Mouse (Mus musculus) forebrain, postnatal 0 days (tissue): ENCODE results near the gene Cyp4f13. TPM values are rescaled to one million over a fixed set of nuclear protein-coding genes. Genes with fewer than 3 reads are reported as not detected.
A peak's percentile ranks its signal among the peaks of the same experiment; 100 is the strongest.

Experiments
- ATAC-seq: fragments of 200-750 bp; cut with Nextera tagmentation; 2 replicates; pipeline ENCODE4 v1.8.0; 2017; ENCODE audit warnings: mild to moderate bottlenecking, moderate library complexity
- DNase-seq: peaks from one replicate; pipeline ENCODE4 v3.0.0-alpha.2; 2015
- H3K27ac ChIP-seq: fragments of 300-500 bp; sonication (generic); 2 replicates; pipeline ENCODE4 v1.5.1; 2014; ENCODE audit warnings: low read depth, mild to moderate bottlenecking, antibody characterized with exemption, low read length, moderate library complexity, mixed read lengths
- H3K27me3 ChIP-seq: fragments of 300-500 bp; sonication (generic); 2 replicates; pipeline ENCODE4 v1.6.1; 2014; ENCODE audit warnings: mild to moderate bottlenecking, low read length, mixed read lengths; ENCODE audit not compliant: insufficient read depth
- H3K36me3 ChIP-seq: fragments of 300-500 bp; sonication (generic); 2 replicates; pipeline ENCODE4 v1.6.1; 2014; ENCODE audit warnings: mild to moderate bottlenecking, moderate library complexity; ENCODE audit not compliant: insufficient read depth
- H3K4me1 ChIP-seq: fragments of 300-500 bp; sonication (generic); 2 replicates; pipeline ENCODE4 v1.6.1; 2014; ENCODE audit warnings: antibody characterized with exemption; ENCODE audit not compliant: insufficient read depth
- H3K4me2 ChIP-seq: fragments of 300-500 bp; sonication (generic); 2 replicates; pipeline ENCODE4 v1.6.1; 2014; ENCODE audit warnings: low read depth, mild to moderate bottlenecking, moderate library complexity
- H3K4me3 ChIP-seq: fragments of 300-500 bp; sonication (generic); 2 replicates; pipeline ENCODE4 v1.5.1; 2014; ENCODE audit warnings: low read depth, low read length, mixed read lengths
- H3K9ac ChIP-seq: fragments of 300-500 bp; sonication (generic); 2 replicates; pipeline ENCODE4 v1.6.1; 2014; ENCODE audit warnings: mild to moderate bottlenecking
- H3K9me3 ChIP-seq: fragments of 300-500 bp; sonication (generic); 2 replicates; pipeline ENCODE4 v1.6.1; 2016; ENCODE audit warnings: low read length
- CTCF ChIP-seq: sonication (generic); IDR thresholded peaks from 2 replicates; pipeline ENCODE4 v1.5.1; 2016; ENCODE audit warnings: antibody characterized with exemption, control low read depth, low read depth
- WGBS: fragments of 180-500 bp; shearing (Covaris S2); extraction: QIAGEN DNeasy Blood & Tissue Kit; methylation state at CpG from one replicate; pipeline ENCODE4 v1.1.7; 2014; 5-methylcytosine and 5-hydroxymethylcytosine counted together
- polyA plus RNA-seq: library from polyadenylated mRNA; unstranded; fragments of >200 nt; fragmentation: Nextera tagmentation; extraction: Ambion mirVana; gene quantifications from 2 replicates; pipeline ENCODE4 v1.2.1, GENCODE M21; 2015
- total RNA-seq: library from RNA; depleted of rRNA; stranded (reverse); fragments of >200 nt; gene quantifications from 2 replicates; pipeline ENCODE4 v1.2.3, GENCODE M21; 2014; rRNA removed

The Cyp4f13 gene
- total and polyA plus RNA-seq, 2 experiments from 2014 or later, result 6.9 to 7.8 TPM

GRCm38 (mm10) chr17:32890852-32891238 is 56.4 kb downstream of the Cyp4f13 start:
- peak overlapping the region; percentile 81 for H3K4me3 ChIP-seq
- H3K27ac ChIP-seq, result peak overlapping the region; percentile 71
- H3K4me1 ChIP-seq, result 0 out of 2 replicates have a peak, but pooled peaks cover 7% of the 10 kb centered on the region
- no peaks in the 10 kb centered on the region for H3K9me3 ChIP-seq
- DNase-seq, result no peak
- peak overlapping the region; percentile 71 for H3K9ac ChIP-seq
- H3K36me3 ChIP-seq, result no peaks in the 10 kb centered on the region; the same call in 1 of the 2 replicates
- TF ChIP-seq CTCF, result no peak
- no peaks in the 10 kb centered on the region for H3K27me3 ChIP-seq
- peak overlapping the region; percentile 80 for H3K4me2 ChIP-seq
- peak; percentile 40 for ATAC-seq
- 8% methylated on average over 11 of the region's 11 CpGs for WGBS

GRCm38 (mm10) chr17:32889611-32890010 is 57.6 kb downstream of the Cyp4f13 start:
- ATAC-seq, result no peak
- WGBS, result 96% methylated on average over 6 of the region's 6 CpGs
- Histone ChIP-seq H3K4me3 (no peak overlapping the region), H3K36me3 (peaks cover 5% of the 10 kb centered on the region), H3K4me2 (no peak overlapping the region), H3K9me3 (no peaks in the 10 kb centered on the region), H3K27me3 (no peaks in the 10 kb centered on the region), H3K9ac (no peak overlapping the region), H3K4me1 (0 out of 2 replicates have a peak, but pooled peaks cover 7% of the 10 kb centered on the region), H3K27ac (no peak overlapping the region)
- no peak for TF ChIP-seq CTCF
- DNase-seq, result no peak

GRCm38 (mm10) chr17:32880320-32881218 is 66.6 kb downstream of the Cyp4f13 start:
- Histone ChIP-seq H3K27me3 (no peaks in the 10 kb centered on the region), H3K4me3 (no peak overlapping the region), H3K4me1 (no peaks in the 10 kb centered on the region), H3K27ac (no peak overlapping the region), H3K36me3 (peaks cover 33% of the 10 kb centered on the region), H3K9ac (no peak overlapping the region), H3K4me2 (no peak overlapping the region), H3K9me3 (no peaks in the 10 kb centered on the region)
- TF ChIP-seq CTCF, result no peak
- DNase-seq (no peak), ATAC-seq (no peak)
- 93% methylated on average over 14 of the region's 14 CpGs for WGBS

- Histone ChIP-seq H3K27ac (no peak overlapping the region), H3K36me3 (peaks cover 22% of the 10 kb centered on the region), H3K4me2 (no peak overlapping the region), H3K9me3 (no peaks in the 10 kb centered on the region), H3K4me3 (no peak overlapping the region), H3K4me1 (no peaks in the 10 kb centered on the region), H3K9ac (no peak overlapping the region), H3K27me3 (no peaks in the 10 kb centered on the region)
- 94% methylated on average over 11 of the region's 11 CpGs for whole genome bisulfite sequencing
- DNase-seq (no peak), ATAC-seq (no peak)
- no peak for TF ChIP-seq CTCF
Measured at GRCm38 (mm10) chr17:32878773-32879172, 68.4 kb downstream of the Cyp4f13 start.

- no peak for TF ChIP-seq CTCF
- no peak for ATAC-seq
Measured at GRCm38 (mm10) chr17:32877471-32878171, 69.6 kb downstream of the Cyp4f13 start.

More at GRCm38 (mm10) chr17:32877471-32878171, 69.6 kb downstream of the Cyp4f13 start:
- Histone ChIP-seq H3K36me3 (peaks cover 15% of the 10 kb centered on the region; the same call in 1 of the 2 replicates), H3K9ac (no peak overlapping the region), H3K4me3 (no peak overlapping the region), H3K9me3 (no peaks in the 10 kb centered on the region), H3K27ac (no peak overlapping the region), H3K4me1 (no peaks in the 10 kb centered on the region), H3K4me2 (no peak overlapping the region), H3K27me3 (no peaks in the 10 kb centered on the region)
- WGBS, result 15% methylated on average over 22 of the region's 22 CpGs
- DNase-seq, result no peak

Other genes starting within 250 kb of the Cyp4f13 start
- gene Zfp871, start 159.1 kb downstream of the Cyp4f13 start, total RNA-seq, result 31.6 and 40.2 TPM in 2 replicates
- gene Zfp871, start 159.1 kb downstream of the Cyp4f13 start, polyA plus RNA-seq, result 26.0 and 51.2 TPM in 2 replicates
- 21.9 and 25.0 TPM in 2 replicates for gene Zfp811, start 137.5 kb downstream of the Cyp4f13 start, total RNA-seq
- 7.6 and 19.7 TPM in 2 replicates for gene Zfp811, start 137.5 kb downstream of the Cyp4f13 start, polyA plus RNA-seq
- 21.9 and 26.3 TPM in 2 replicates for gene Zfp799, start 117.1 kb downstream of the Cyp4f13 start, total RNA-seq
- 10.2 and 14.3 TPM in 2 replicates for gene Zfp799, start 117.1 kb downstream of the Cyp4f13 start, polyA plus RNA-seq
- 9.1 and 9.3 TPM in 2 replicates for gene Zfp870, start 55.8 kb downstream of the Cyp4f13 start, total RNA-seq
- gene Zfp870, start 55.8 kb downstream of the Cyp4f13 start, polyA plus RNA-seq, result 4.4 and 5.2 TPM in 2 replicates
- gene Cyp4f14, start 30.1 kb downstream of the Cyp4f13 start, total RNA-seq, result 0.31 and 0.62 TPM in 2 replicates
- gene Cyp4f14, start 30.1 kb downstream of the Cyp4f13 start, polyA plus RNA-seq, result 0.38 and 0.48 TPM in 2 replicates
- gene Zfp472, start 18.4 kb upstream of the Cyp4f13 start, total RNA-seq, result 6.9 and 10.1 TPM in 2 replicates
- gene Zfp472, start 18.4 kb upstream of the Cyp4f13 start, polyA plus RNA-seq, result 6.8 and 7.5 TPM in 2 replicates
- gene Zfp952, start 45.7 kb upstream of the Cyp4f13 start, total RNA-seq, result 19.3 and 19.7 TPM in 2 replicates
- gene Zfp952, start 45.7 kb upstream of the Cyp4f13 start, polyA plus RNA-seq, result 9.0 and 12.3 TPM in 2 replicates
- gene Zfp763, start 86.0 kb upstream of the Cyp4f13 start, total RNA-seq, result 24.3 and 28.5 TPM in 2 replicates
- 15.4 and 19.9 TPM in 2 replicates for gene Zfp763, start 86.0 kb upstream of the Cyp4f13 start, polyA plus RNA-seq
- gene 4921501E09Rik, start 120.7 kb upstream of the Cyp4f13 start, total RNA-seq, result not detected in 2 replicates
- not detected in 2 replicates for gene 4921501E09Rik, start 120.7 kb upstream of the Cyp4f13 start, polyA plus RNA-seq
- 28.5 and 30.6 TPM in 2 replicates for gene Zfp563, start 141.9 kb upstream of the Cyp4f13 start, total RNA-seq
- 9.5 and 11.0 TPM in 2 replicates for gene Zfp563, start 141.9 kb upstream of the Cyp4f13 start, polyA plus RNA-seq
- 0.15 and 0.90 TPM in 2 replicates for gene Morc2b, start 192.3 kb upstream of the Cyp4f13 start, total RNA-seq
- gene Morc2b, start 192.3 kb upstream of the Cyp4f13 start, polyA plus RNA-seq, result 0.07 and 0.20 TPM in 2 replicates
- not detected in 2 replicates for gene Olfr55, start 221.0 kb upstream of the Cyp4f13 start, total RNA-seq
- gene Olfr55, start 221.0 kb upstream of the Cyp4f13 start, polyA plus RNA-seq, result not detected in 2 replicates
- not detected in 2 replicates for gene Olfr239, start 243.9 kb upstream of the Cyp4f13 start, total RNA-seq
- not detected in 2 replicates for gene Olfr239, start 243.9 kb upstream of the Cyp4f13 start, polyA plus RNA-seq